Mouse (Mus musculus) heart, embryonic 11.5 days (tissue): ENCODE results near the gene Otx1. TPM values are rescaled to one million over a fixed set of nuclear protein-coding genes. Genes with fewer than 3 reads are reported as not detected.

Experiments
- ATAC-seq: fragments of 200-750 bp; cut with Nextera tagmentation; replicated peaks from 2 replicates; pipeline ENCODE4 v1.8.0; 2017; ENCODE audit warnings: moderate library complexity; ENCODE audit not compliant: insufficient number of reproducible peaks, low FRiP score, low TSS enrichment
- H3K27ac ChIP-seq: fragments of 300-500 bp; sonication (generic); 2 replicates; pipeline ENCODE4 v1.5.1; 2014; ENCODE audit warnings: mild to moderate bottlenecking, low read depth, low read length
- H3K27me3 ChIP-seq: fragments of 300-500 bp; sonication (generic); 2 replicates; pipeline ENCODE4 v1.6.1; 2014; ENCODE audit warnings: mild to moderate bottlenecking, low read length, mixed read lengths; ENCODE audit not compliant: control insufficient read depth, insufficient read depth
- H3K36me3 ChIP-seq: fragments of 300-500 bp; sonication (generic); 2 replicates; pipeline ENCODE4 v1.6.1; 2014; ENCODE audit warnings: mild to moderate bottlenecking, low read length, moderate library complexity, mixed read lengths; ENCODE audit not compliant: control insufficient read depth, insufficient read depth
- H3K4me1 ChIP-seq: fragments of 300-500 bp; sonication (generic); 2 replicates; pipeline ENCODE4 v1.6.1; 2014; ENCODE audit warnings: low read length; ENCODE audit not compliant: control insufficient read depth, insufficient read depth
- H3K4me2 ChIP-seq: fragments of 300-500 bp; sonication (generic); 2 replicates; pipeline ENCODE4 v1.6.1; 2014; ENCODE audit warnings: mild to moderate bottlenecking, moderate library complexity
- H3K4me3 ChIP-seq: fragments of 300-500 bp; sonication (generic); 2 replicates; pipeline ENCODE4 v1.5.1; 2014; ENCODE audit warnings: low read depth, low read length
- H3K9ac ChIP-seq: fragments of 300-500 bp; sonication (generic); 2 replicates; pipeline ENCODE4 v1.6.1; 2014; ENCODE audit warnings: mild to moderate bottlenecking, low read depth, low read length, moderate library complexity
- H3K9me3 ChIP-seq: fragments of 300-500 bp; sonication (generic); replicated peaks from 2 replicates; pipeline ENCODE4 v1.6.1; 2016; ENCODE audit warnings: low read length; ENCODE audit not compliant: control insufficient read depth
- WGBS: fragments of 180-500 bp; shearing (Covaris S2); extraction: QIAGEN DNeasy Blood & Tissue Kit; methylation state at CpG from one replicate; pipeline ENCODE4 v1.1.7; 2014; ENCODE audit not compliant: insufficient replicate concordance; 5-methylcytosine and 5-hydroxymethylcytosine counted together
- polyA plus RNA-seq: library from polyadenylated mRNA; unstranded; fragments of >200 nt; fragmentation: Nextera tagmentation; extraction: Ambion mirVana; gene quantifications from 2 replicates; pipeline ENCODE4 v1.2.1, GENCODE M21; 2014

Gene Otx1
- polyA plus RNA-seq, 1 experiment from 2014 or later = 0.40 TPM

- Histone ChIP-seq H3K4me1 (no peaks in the 10 kb centered on the region), H3K9ac (no peak overlapping the region), H3K9me3 (no peaks in the 10 kb centered on the region), H3K4me3 (no peak overlapping the region), H3K4me2 (no peak overlapping the region), H3K36me3 (no peaks in the 10 kb centered on the region), H3K27me3 (peaks cover 13% of the 10 kb centered on the region), H3K27ac (no peak overlapping the region)
- no peak for ATAC-seq
- WGBS = 63% methylated on average over 1 of the region's 1 CpGs
These were observed 17.6 kb downstream of the Otx1 start for GRCm38 (mm10) chr11:21985118-21985517.

- no peak overlapping the region for H3K27ac ChIP-seq
- H3K9ac ChIP-seq = no peak overlapping the region
- H3K4me3 ChIP-seq = no peak overlapping the region
- no peaks in the 10 kb centered on the region for H3K36me3 ChIP-seq
- WGBS = 70% methylated on average over 5 of the region's 5 CpGs
- H3K4me2 ChIP-seq = no peak overlapping the region
- H3K27me3 ChIP-seq = no peaks in the 10 kb centered on the region
- no peak for ATAC-seq
- no peaks in the 10 kb centered on the region for H3K4me1 ChIP-seq
- H3K9me3 ChIP-seq = no peaks in the 10 kb centered on the region
These were observed 28.6 kb downstream of the Otx1 start for GRCm38 (mm10) chr11:21974005-21974531.

DNA sequence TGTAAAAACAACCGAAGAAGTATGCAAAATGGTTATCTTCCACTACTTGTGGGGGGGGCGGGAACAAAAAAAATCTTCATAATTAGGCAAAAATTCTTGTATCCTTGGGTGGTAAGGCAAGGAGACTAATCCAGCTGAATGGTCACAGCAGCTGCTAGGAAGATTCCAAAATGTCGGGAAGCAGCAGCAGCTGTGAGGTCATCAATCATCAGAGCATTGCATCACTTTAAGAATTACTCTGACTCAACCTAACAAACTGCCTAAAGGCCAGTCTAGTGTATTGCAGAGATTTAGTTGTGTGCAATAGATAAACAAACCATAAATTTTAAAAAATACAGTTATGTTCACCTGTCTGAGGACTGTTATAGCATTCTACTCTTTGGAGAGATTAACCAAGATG lies 29.1 kb downstream of the Otx1 start:
- Histone ChIP-seq H3K4me2 (no peak overlapping the region), H3K9me3 (no peaks in the 10 kb centered on the region), H3K27me3 (no peaks in the 10 kb centered on the region), H3K4me3 (no peak overlapping the region), H3K36me3 (no peaks in the 10 kb centered on the region), H3K27ac (no peak overlapping the region), H3K9ac (no peak overlapping the region), H3K4me1 (no peaks in the 10 kb centered on the region)
- ATAC-seq = no peak
- 73% methylated on average over 3 of the region's 3 CpGs for WGBS

- WGBS = 86% methylated on average over 3 of the region's 3 CpGs
- no peaks in the 10 kb centered on the region for H3K36me3 ChIP-seq
- H3K4me2 ChIP-seq = no peak overlapping the region
- H3K27ac ChIP-seq = no peak overlapping the region
- no peaks in the 10 kb centered on the region for H3K27me3 ChIP-seq
- H3K4me1 ChIP-seq = no peaks in the 10 kb centered on the region
- no peaks in the 10 kb centered on the region for H3K9me3 ChIP-seq
- no peak overlapping the region for H3K4me3 ChIP-seq
- no peak for ATAC-seq
- H3K9ac ChIP-seq = no peak overlapping the region
These were observed 33.8 kb downstream of the Otx1 start for GRCm38 (mm10) chr11:21968922-21969321.

DNA sequence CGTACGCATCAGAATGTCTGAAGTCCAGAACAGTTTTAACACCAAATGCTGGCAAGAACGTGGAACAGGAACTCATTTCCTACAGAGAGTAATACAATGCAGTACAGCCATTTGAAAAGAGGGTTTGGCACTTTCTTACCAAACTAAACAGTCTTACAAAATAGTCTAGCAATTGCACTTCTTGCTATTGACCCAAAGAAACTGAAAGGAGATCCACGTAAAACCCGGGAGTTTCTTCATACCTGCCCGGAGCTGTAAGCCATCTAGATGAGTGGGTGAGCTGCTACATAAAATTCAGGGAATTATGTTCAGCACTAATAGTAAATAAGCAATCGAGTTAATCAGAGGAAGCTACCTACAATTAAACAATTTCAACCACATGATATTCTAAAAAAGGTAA lies 47.5 kb downstream of the Otx1 start:
- WGBS = 81% methylated on average over 7 of the region's 7 CpGs
- Histone ChIP-seq H3K9ac (no peak overlapping the region), H3K9me3 (no peaks in the 10 kb centered on the region), H3K36me3 (no peaks in the 10 kb centered on the region), H3K27me3 (no peaks in the 10 kb centered on the region), H3K4me3 (no peak overlapping the region), H3K27ac (no peak overlapping the region), H3K4me2 (no peak overlapping the region), H3K4me1 (no peaks in the 10 kb centered on the region)
- no peak for ATAC-seq

GRCm38 (mm10) chr11:21951657-21952237 lies 51.0 kb downstream of the Otx1 start:
- Histone ChIP-seq H3K4me1 (no peaks in the 10 kb centered on the region), H3K9ac (no peak overlapping the region), H3K4me2 (no peak overlapping the region), H3K9me3 (no peaks in the 10 kb centered on the region), H3K27me3 (no peaks in the 10 kb centered on the region), H3K27ac (no peak overlapping the region), H3K4me3 (no peak overlapping the region), H3K36me3 (no peaks in the 10 kb centered on the region)
- 79% methylated on average over 2 of the region's 2 CpGs for WGBS
- ATAC-seq = no peak

GRCm38 (mm10) chr11:21950094-21950493 lies 52.6 kb downstream of the Otx1 start:
- Histone ChIP-seq H3K36me3 (no peaks in the 10 kb centered on the region), H3K27ac (no peak overlapping the region), H3K9me3 (no peaks in the 10 kb centered on the region), H3K4me3 (no peak overlapping the region), H3K4me1 (no peaks in the 10 kb centered on the region), H3K4me2 (no peak overlapping the region), H3K27me3 (no peaks in the 10 kb centered on the region), H3K9ac (no peak overlapping the region)
- ATAC-seq = no peak
